ENCODE assay signal across 8 mouse cellular contexts in the genomic region with DNA sequence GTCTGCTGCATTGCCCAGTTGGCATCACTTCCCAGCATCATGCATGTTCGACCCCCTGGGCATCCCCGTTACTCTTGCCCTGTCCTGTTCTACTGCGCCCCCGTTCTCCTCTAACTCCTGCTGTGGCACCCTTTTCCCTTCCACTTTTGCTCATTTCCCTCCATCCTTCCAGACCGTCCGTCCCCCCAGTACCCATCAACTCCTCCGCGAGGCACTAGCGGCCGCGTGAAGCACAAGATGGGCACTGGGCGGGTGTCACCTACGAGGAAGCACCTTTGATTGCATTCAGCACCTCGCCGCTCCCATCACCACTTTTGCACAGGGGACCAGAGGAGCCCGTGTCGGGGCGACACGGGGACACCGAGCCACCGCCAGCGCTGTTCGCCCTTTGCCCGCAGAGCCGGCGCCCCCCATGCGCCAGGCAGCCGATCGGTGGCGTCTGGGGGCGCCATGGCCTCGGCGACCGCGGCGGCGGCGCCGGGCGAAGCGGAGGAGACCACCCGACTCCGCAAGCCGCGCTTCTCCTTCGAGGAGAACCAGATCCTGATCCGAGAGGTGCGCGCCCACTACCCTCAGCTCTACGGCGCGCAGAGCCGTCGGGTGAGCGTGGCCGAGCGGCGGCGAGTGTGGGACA. TPM values are rescaled to one million over a fixed set of nuclear protein-coding genes. Genes with fewer than 3 reads are reported as not detected.
DNase-seq lines count a peak whose midpoint lies in the region; ATAC-seq and TF ChIP-seq lines count a peak whose summit lies in the region.

No protein-coding gene starts in this region.

- H3K27me3 ChIP-seq in CH12.LX (replicated peaks) = peaks cover 35% of the 10 kb centered on the region
- peaks cover 40% of the 10 kb centered on the region for H3K27me3 ChIP-seq in heart, embryonic 15.5 days
- H3K27me3 ChIP-seq in liver, embryonic 13.5 days = peaks cover 74% of the 10 kb centered on the region
- no peaks in the 10 kb centered on the region for H3K27me3 ChIP-seq in stomach, embryonic 14.5 days (ENCODE audit: control insufficient read depth, insufficient read depth, low read length)

- peak overlapping the region; percentile 46 to 54 (median 53) for H3K4me3 ChIP-seq in CH12.LX (replicated peaks in 1 of 3; ENCODE audit: low read depth in 2 of 3, low read length in 2 of 3, poor library complexity in 1 of 3)
- H3K4me3 ChIP-seq in heart, embryonic 15.5 days = peak overlapping the region; percentile 56
- H3K4me3 ChIP-seq in liver, embryonic 13.5 days (replicated peaks) = peak overlapping the region; percentile 58
- peak overlapping the region; percentile 48 for H3K4me3 ChIP-seq in stomach, embryonic 14.5 days (ENCODE audit: low read depth, low read length)

- in situ Hi-C loops in CH12.LX (cut with MboI; ENCODE audit: low pct_ligation_motif_present, low pct_unique_long_range_greater_than_20kb, low sequenced_read_pairs) = no loop called here

- H3K9me3 ChIP-seq in CH12.LX (replicated peaks; ENCODE audit: low read length) = peaks cover 2% of the 10 kb centered on the region
- no peaks in the 10 kb centered on the region for H3K9me3 ChIP-seq in heart, embryonic 15.5 days (replicated peaks)
- no peaks in the 10 kb centered on the region for H3K9me3 ChIP-seq in liver, embryonic 13.5 days (replicated peaks)
- no peaks in the 10 kb centered on the region for H3K9me3 ChIP-seq in stomach, embryonic 14.5 days (ENCODE audit: control insufficient read depth, low read depth, low read length)

- peaks cover 7 to 16% of the 10 kb centered on the region in 2 experiments for H3K4me1 ChIP-seq in CH12.LX (ENCODE audit: control insufficient read depth in 1 of 2, insufficient read depth in 2 of 2)
- H3K4me1 ChIP-seq in heart, embryonic 15.5 days (replicated peaks) = peaks cover 24% of the 10 kb centered on the region
- H3K4me1 ChIP-seq in liver, embryonic 13.5 days (replicated peaks) = peaks cover 23% of the 10 kb centered on the region
- H3K4me1 ChIP-seq in stomach, embryonic 14.5 days (ENCODE audit: control insufficient read depth, insufficient read depth, low read length) = 0 out of 2 replicates have a peak, but pooled peaks cover 6% of the 10 kb centered on the region

- no peak for TF ChIP-seq POLR2A in CH12.LX (IDR thresholded peaks at IDR 0.05; ENCODE audit: low read depth, low read length)

- H3K9ac ChIP-seq in CH12.LX (ENCODE audit: insufficient read depth, low read depth) = peak overlapping the region; percentile 89
- peak overlapping the region; percentile 59 for H3K9ac ChIP-seq in heart, embryonic 15.5 days
- H3K9ac ChIP-seq in liver, embryonic 13.5 days = peak overlapping the region; percentile 52
- peak overlapping the region; percentile 30; the same call in 1 of the 2 replicates for H3K9ac ChIP-seq in stomach, embryonic 14.5 days (replicated peaks; ENCODE audit: low read depth, low read length)

- peaks cover 12 to 50% of the 10 kb centered on the region in 2 experiments for H3K36me3 ChIP-seq in CH12.LX (replicated peaks in 1 of 2; ENCODE audit: control insufficient read depth in 1 of 2, insufficient read depth in 1 of 2, low read length in 1 of 2)
- H3K36me3 ChIP-seq in heart, embryonic 15.5 days = no peaks in the 10 kb centered on the region
- H3K36me3 ChIP-seq in liver, embryonic 13.5 days = 0 out of 2 replicates have a peak, but pooled peaks cover 4% of the 10 kb centered on the region
- peaks cover 7% of the 10 kb centered on the region; the same call in 1 of the 2 replicates for H3K36me3 ChIP-seq in stomach, embryonic 14.5 days (ENCODE audit: control insufficient read depth, insufficient read depth, low read length)

- dilution Hi-C loops in CH12.LX (cut with MboI; ENCODE audit: extremely low pct_ligation_motif_present, extremely low pct_unique_long_range_greater_than_20kb, low sequenced_read_pairs) = no loop called here

- H3K4me2 ChIP-seq in CH12.LX (ENCODE audit: insufficient read depth, low read depth, poor library complexity, severe bottlenecking) = peak overlapping the region; percentile 69
- peak overlapping the region; percentile 88 for H3K4me2 ChIP-seq in heart, embryonic 15.5 days
- peak overlapping the region; percentile 75 for H3K4me2 ChIP-seq in liver, embryonic 13.5 days
- peak overlapping the region; percentile 88 for H3K4me2 ChIP-seq in stomach, embryonic 14.5 days (replicated peaks; ENCODE audit: low read depth, low read length)

- H3K79me2 ChIP-seq in CH12.LX (replicated peaks; ENCODE audit: control insufficient read depth, extremely low read depth, insufficient read depth, poor library complexity, severe bottlenecking) = no peaks in the 10 kb centered on the region

- TF ChIP-seq CTCF in CH12.LX (conservative IDR thresholded peaks at IDR 0.05 in 1 of 2, IDR thresholded peaks at IDR 0.05 in 1 of 2; ENCODE audit: low read depth in 2 of 2, low read length in 2 of 2) = no peak

- WGBS in heart, embryonic 15.5 days = under 1% methylated on average over 59 of the region's 59 CpGs
- under 1% methylated on average over 59 of the region's 59 CpGs for WGBS in liver, embryonic 13.5 days (ENCODE audit: insufficient replicate concordance)
- WGBS in stomach, embryonic 14.5 days = under 1% methylated on average over 58 of the region's 59 CpGs

- peak; percentile 23 to 59 for DNase-seq in heart, adult 18-20 months
- DNase-seq in heart, adult 8-10 months (ENCODE audit: low spot score) = no peak
- no peak for DNase-seq in CH12.LX (ENCODE audit: extremely low read depth)
- peak; percentile 69 to 75 for DNase-seq in cerebellum, postnatal 10 days
- no peak for DNase-seq in liver, embryonic 13.5 days
- no peak for DNase-seq in layer of hippocampus, postnatal 25 days (ENCODE audit: extremely low spot score in 1 of 2, low spot score in 1 of 2)

- no peak for TF ChIP-seq RAD21 in CH12.LX (IDR thresholded peaks at IDR 0.05; ENCODE audit: low read depth, low read length)

- H3K27ac ChIP-seq in CH12.LX (ENCODE audit: insufficient read depth, low read depth) = no peak overlapping the region
- no peak overlapping the region for H3K27ac ChIP-seq in heart, embryonic 15.5 days
- H3K27ac ChIP-seq in liver, embryonic 13.5 days = no peak overlapping the region
- H3K27ac ChIP-seq in stomach, embryonic 14.5 days (ENCODE audit: low read length) = no peak overlapping the region

- no peak for ATAC-seq in heart, embryonic 15.5 days (replicated peaks; ENCODE audit: insufficient number of reproducible peaks, insufficient read depth, low FRiP score, low read depth)
- no peak for ATAC-seq in liver, embryonic 13.5 days (ENCODE audit: low read depth)
- ATAC-seq in stomach, embryonic 14.5 days (ENCODE audit: insufficient number of reproducible peaks, insufficient read depth, low FRiP score, low read depth) = no peak

- no peak for TF ChIP-seq EP300 in CH12.LX (IDR thresholded peaks at IDR 0.05; ENCODE audit: low read length)

RNA-seq across cellular contexts. Expression of a gene that starts 0.7 kb away (rescaled TPM):
- 1 to 10 TPM; 3.6 to 4.0 TPM for total RNA-seq in heart, adult 18-20 months (2021)
- 1 to 10 TPM; 3.6 to 4.3 (median 4.3) TPM for total RNA-seq in heart, adult 8-10 months (2022)
- total RNA-seq in CH12.LX (2012; rRNA removed) = 2.5 and 2.8 TPM in 2 replicates
- total RNA-seq in CH12.LX (2014; rRNA removed) = 1.2 and 1.3 TPM in 2 replicates
- polyA plus RNA-seq in CH12.LX (2012; ENCODE audit: insufficient read length, low read depth) = 4.1 and 4.7 TPM in 2 replicates
- polyA plus RNA-seq in heart, embryonic 15.5 days (2015; fragmentation: Nextera tagmentation; extraction: Ambion mirVana) = 2.2 and 2.3 TPM in 2 replicates
- 0.37 and 0.82 TPM in 2 replicates for polyA plus RNA-seq in liver, embryonic 13.5 days (2015; fragmentation: Nextera tagmentation; extraction: Ambion mirVana)
- polyA plus RNA-seq in stomach, embryonic 14.5 days (2014; fragmentation: Nextera tagmentation; extraction: Ambion mirVana) = 3.0 and 3.5 TPM in 2 replicates
- 10 to 100 TPM; 44.9 to 48.3 TPM for total RNA-seq in layer of hippocampus, postnatal 25 days (2021)

RNA-seq across cellular contexts. Expression of a gene that starts 4.6 kb away (rescaled TPM):
- total RNA-seq in heart, adult 18-20 months (2021) = not detected
- total RNA-seq in heart, adult 8-10 months (2022) = not detected
- total RNA-seq in CH12.LX (2012; rRNA removed) (not detected in 2 replicates), CH12.LX (2014; rRNA removed) (not detected in 2 replicates)
- polyA plus RNA-seq in CH12.LX (2012; ENCODE audit: insufficient read length, low read depth) = not detected in 2 replicates
- polyA plus RNA-seq in heart, embryonic 15.5 days (2015; fragmentation: Nextera tagmentation; extraction: Ambion mirVana) = not detected in 2 replicates
- not detected in 2 replicates for polyA plus RNA-seq in liver, embryonic 13.5 days (2015; fragmentation: Nextera tagmentation; extraction: Ambion mirVana)
- polyA plus RNA-seq in stomach, embryonic 14.5 days (2014; fragmentation: Nextera tagmentation; extraction: Ambion mirVana) = not detected in 2 replicates
- under 1 TPM; 0.17 to 0.70 TPM for total RNA-seq in layer of hippocampus, postnatal 25 days (2021)

RNA-seq across cellular contexts. Expression of a gene that starts 12.1 kb away (rescaled TPM):
- 10 to 100 TPM; 22.4 to 23.1 TPM for total RNA-seq in heart, adult 18-20 months (2021)
- total RNA-seq in heart, adult 8-10 months (2022) = 10 to 100 TPM; 20.6 to 24.3 (median 22.9) TPM
- total RNA-seq in CH12.LX (2012; rRNA removed) (11.8 and 12.8 TPM in 2 replicates), CH12.LX (2014; rRNA removed) (3.7 and 4.9 TPM in 2 replicates)
- 6.6 and 7.1 TPM in 2 replicates for polyA plus RNA-seq in CH12.LX (2012; ENCODE audit: insufficient read length, low read depth)
- 11.5 and 17.6 TPM in 2 replicates for polyA plus RNA-seq in heart, embryonic 15.5 days (2015; fragmentation: Nextera tagmentation; extraction: Ambion mirVana)
- 9.2 and 9.3 TPM in 2 replicates for polyA plus RNA-seq in liver, embryonic 13.5 days (2015; fragmentation: Nextera tagmentation; extraction: Ambion mirVana)
- polyA plus RNA-seq in stomach, embryonic 14.5 days (2014; fragmentation: Nextera tagmentation; extraction: Ambion mirVana) = 22.7 and 25.5 TPM in 2 replicates
- 10 to 100 TPM; 51.7 to 53.5 TPM for total RNA-seq in layer of hippocampus, postnatal 25 days (2021)

RNA-seq across cellular contexts. Expression of a gene that starts 31.6 kb away (rescaled TPM):
- total RNA-seq in heart, adult 18-20 months (2021) = not detected
- total RNA-seq in heart, adult 8-10 months (2022) = not detected
- 0.08 TPM in 1 of 2 replicates, not detected in the other for total RNA-seq in CH12.LX (2012; rRNA removed)
- total RNA-seq in CH12.LX (2014; rRNA removed) = not detected in 2 replicates
- polyA plus RNA-seq in CH12.LX (2012; ENCODE audit: insufficient read length, low read depth) = not detected in 2 replicates
- polyA plus RNA-seq in heart, embryonic 15.5 days (2015; fragmentation: Nextera tagmentation; extraction: Ambion mirVana) = 0.14 and 0.61 TPM in 2 replicates
- polyA plus RNA-seq in liver, embryonic 13.5 days (2015; fragmentation: Nextera tagmentation; extraction: Ambion mirVana) = 25.6 and 29.4 TPM in 2 replicates
- polyA plus RNA-seq in stomach, embryonic 14.5 days (2014; fragmentation: Nextera tagmentation; extraction: Ambion mirVana) = 14.8 and 15.3 TPM in 2 replicates
- not detected for total RNA-seq in layer of hippocampus, postnatal 25 days (2021)

RNA-seq across cellular contexts. Expression of a gene that starts 32.4 kb away (rescaled TPM):
- 10 to 100 TPM; 85.2 to 93.9 TPM for total RNA-seq in heart, adult 18-20 months (2021)
- total RNA-seq in heart, adult 8-10 months (2022) = 10 to 100 TPM; 79.6 to 99.9 (median 98.8) TPM
- 129 and 141 TPM in 2 replicates for total RNA-seq in CH12.LX (2012; rRNA removed)
- total RNA-seq in CH12.LX (2014; rRNA removed) = 42.0 and 43.7 TPM in 2 replicates
- 97.4 and 111 TPM in 2 replicates for polyA plus RNA-seq in CH12.LX (2012; ENCODE audit: insufficient read length, low read depth)
- 19.6 and 27.3 TPM in 2 replicates for polyA plus RNA-seq in heart, embryonic 15.5 days (2015; fragmentation: Nextera tagmentation; extraction: Ambion mirVana)
- 15.0 and 17.4 TPM in 2 replicates for polyA plus RNA-seq in liver, embryonic 13.5 days (2015; fragmentation: Nextera tagmentation; extraction: Ambion mirVana)
- polyA plus RNA-seq in stomach, embryonic 14.5 days (2014; fragmentation: Nextera tagmentation; extraction: Ambion mirVana) = 21.7 and 23.7 TPM in 2 replicates
- 100 to 1,000 TPM; 111 to 113 TPM for total RNA-seq in layer of hippocampus, postnatal 25 days (2021)

Comparison
In these comparisons a context has a peak if more than half of its experiments do, and no peak if none do; other contexts are left out.
1. DNase-seq: peak in heart, adult 18-20 months (2 of 2) and cerebellum, postnatal 10 days (2 of 2); none in heart, adult 8-10 months (single experiment), CH12.LX (single experiment), liver, embryonic 13.5 days (single experiment) and layer of hippocampus, postnatal 25 days (0 of 2).
2. H3K9ac ChIP-seq: peak in every context shown above with its lines; median percentile 89 in CH12.LX; 59 in heart, embryonic 15.5 days; 52 in liver, embryonic 13.5 days; 30 in stomach, embryonic 14.5 days.
3. RNA of a gene that starts 0.7 kb away (total RNA-seq): 44.9 to 48.3 TPM in layer of hippocampus, postnatal 25 days; 3.6 to 4.3 TPM in heart, adult 8-10 months, 3.6 to 4.0 TPM in heart, adult 18-20 months and 1.2 to 2.8 TPM in CH12.LX; every median in the first group is over 4 times any median in the second.
4. Peak in every context shown above with its lines, with median percentiles within 50 percentile points of each other: H3K4me2 ChIP-seq and H3K4me3 ChIP-seq.